Mouse (Mus musculus): ENCODE results near the gene Elovl3. TPM values are rescaled to one million over a fixed set of nuclear protein-coding genes. Genes with fewer than 3 reads are reported as not detected.
"Not testable (repeated sequence)": the region's sequence is repeated elsewhere in the genome, so short reads cannot be mapped to it uniquely, and the experiment has no call there.

Gene Elovl3
- polyA plus RNA-seq, 1 experiment from 2014 or later, result not detected

DNA sequence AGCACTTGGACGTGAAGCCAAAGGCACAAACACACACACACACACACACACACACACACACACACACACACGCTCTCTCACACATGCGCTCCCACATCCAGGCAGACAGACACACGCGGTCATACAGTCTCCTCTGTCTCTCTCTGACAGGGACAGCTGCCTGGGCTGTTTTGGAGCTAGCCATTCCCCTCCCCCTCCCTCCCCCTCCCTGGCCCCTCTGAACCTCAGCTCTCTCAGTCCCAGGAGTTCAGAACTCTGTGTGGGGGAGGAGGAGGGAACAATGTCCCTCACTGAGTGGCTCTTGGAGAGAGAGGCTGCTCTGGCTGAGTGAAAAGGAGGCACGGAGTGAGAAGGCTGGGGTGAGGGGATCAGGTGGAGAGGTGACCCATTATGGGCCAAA lies 9.4 kb downstream of the Elovl3 start:
- peaks cover 20% of the 10 kb centered on the region for H3K4me1 ChIP-seq (ENCODE audit: control insufficient read depth, insufficient read depth, low read length)
- 15% methylated on average over 6 of the region's 6 CpGs for WGBS
- H3K36me3 ChIP-seq (ENCODE audit: control insufficient read depth, insufficient read depth, low read length), result no peaks in the 10 kb centered on the region
- no peak overlapping the region for H3K4me3 ChIP-seq (ENCODE audit: low read depth, low read length)
- no peak overlapping the region for H3K4me2 ChIP-seq
- no peak overlapping the region; the same call in 1 of the 2 replicates for H3K9ac ChIP-seq (ENCODE audit: low read length)
- no peaks in the 10 kb centered on the region for H3K9me3 ChIP-seq (ENCODE audit: control insufficient read depth, low read length)
- no peak overlapping the region for H3K27ac ChIP-seq (ENCODE audit: low read depth, low read length)
- DNase-seq (ENCODE audit: low spot score, missing footprints), result peak; percentile 87
- ATAC-seq (ENCODE audit: low FRiP score), result peak; percentile 79
- peaks cover 43% of the 10 kb centered on the region for H3K27me3 ChIP-seq (ENCODE audit: control insufficient read depth, insufficient read depth, low read length)

DNA sequence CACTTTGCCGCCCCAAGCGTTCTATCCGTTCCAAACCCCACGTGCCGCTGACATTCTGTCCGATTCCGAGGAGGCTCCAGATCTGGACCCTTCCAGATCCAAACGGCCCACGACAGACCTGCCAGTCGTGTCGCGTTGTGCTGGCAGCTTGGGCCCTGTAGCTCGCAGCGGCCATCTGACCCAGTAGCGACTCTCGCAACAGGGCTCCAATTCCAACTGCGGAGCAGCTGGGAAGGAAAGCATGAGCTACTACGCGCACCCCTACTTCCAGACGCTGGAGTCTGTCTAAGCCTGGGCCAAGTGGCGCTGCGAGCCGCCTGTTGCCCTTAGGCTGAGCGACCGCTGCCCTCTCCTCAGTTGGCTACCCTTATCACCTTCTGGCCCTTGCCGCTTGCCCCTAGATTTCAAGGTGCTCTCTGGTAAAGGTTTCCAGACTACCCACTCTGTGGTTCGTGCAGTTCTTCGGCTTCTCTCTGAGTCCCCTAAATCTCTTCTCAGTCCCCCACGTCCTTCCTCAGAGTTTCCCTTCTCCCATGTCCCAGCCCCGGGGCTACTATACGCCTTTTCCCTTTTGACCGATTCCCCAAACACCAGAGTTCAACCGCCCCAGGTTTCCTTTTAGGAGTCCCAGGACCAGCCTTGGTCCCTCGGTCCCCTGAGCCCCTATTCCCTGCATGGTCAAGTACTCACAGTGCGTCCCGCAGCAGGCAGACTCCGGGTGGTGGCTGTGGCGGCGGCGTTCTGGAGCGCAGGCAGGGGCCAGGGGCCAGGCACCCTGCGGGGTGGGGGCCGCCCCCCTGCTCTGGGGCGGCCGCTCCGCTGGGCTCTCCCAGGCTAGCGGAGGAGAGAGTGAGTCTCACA lies 16.0 kb downstream of the Elovl3 start, which contains the start of gene Pitx3:
TSS of gene Pitx3 (minus strand) at position 816 of the 861 bp plus-strand sequence.
- ATAC-seq (ENCODE audit: low FRiP score), result no peak
- under 1% methylated on average over 45 of the region's 47 CpGs for WGBS

DNA sequence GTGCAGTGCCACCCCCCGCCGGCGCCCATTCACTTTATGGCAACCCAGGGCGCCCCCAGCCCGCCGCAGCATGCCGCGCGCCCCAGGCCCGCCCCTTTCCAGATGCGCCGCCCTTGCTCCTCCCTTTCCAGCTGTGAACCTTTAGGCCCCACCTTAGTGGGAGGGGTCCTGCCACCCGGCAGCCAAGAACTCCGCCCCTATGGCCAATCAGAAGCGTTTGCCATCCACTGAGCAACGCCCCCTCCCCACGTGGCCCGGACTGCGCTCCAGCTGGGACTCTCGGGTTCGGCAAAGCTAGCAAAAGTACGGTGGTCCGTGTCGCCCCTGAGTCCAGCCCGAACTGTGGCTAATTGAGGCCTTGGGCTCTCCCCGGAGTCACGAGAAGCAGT lies 16.7 kb downstream of the Elovl3 start:
- H3K9me3 ChIP-seq (ENCODE audit: control insufficient read depth, low read length), result no peaks in the 10 kb centered on the region
- no peaks in the 10 kb centered on the region for H3K36me3 ChIP-seq (ENCODE audit: control insufficient read depth, insufficient read depth, low read length)
- ATAC-seq (ENCODE audit: low FRiP score) (peak; percentile 63), DNase-seq (ENCODE audit: low spot score, missing footprints) (peak; percentile 96)
- H3K4me2 ChIP-seq, result peak overlapping the region; percentile 86
- H3K4me3 ChIP-seq (ENCODE audit: low read depth, low read length), result peak overlapping the region; percentile 43
- H3K9ac ChIP-seq (ENCODE audit: low read length), result no peak overlapping the region
- WGBS, result under 1% methylated on average over 27 of the region's 27 CpGs
- no peak overlapping the region for H3K27ac ChIP-seq (ENCODE audit: low read depth, low read length)
- peaks cover 21% of the 10 kb centered on the region for H3K4me1 ChIP-seq (ENCODE audit: control insufficient read depth, insufficient read depth, low read length)
- peaks cover 54% of the 10 kb centered on the region for H3K27me3 ChIP-seq (ENCODE audit: control insufficient read depth, insufficient read depth, low read length)

More for the DNA sequence above, 16.0 kb downstream of the Elovl3 start, which contains the start of gene Pitx3:
- H3K4me1 ChIP-seq (ENCODE audit: control insufficient read depth, insufficient read depth, low read length), result peaks cover 16% of the 10 kb centered on the region
- peak within 1 kb of the TSS; percentile 43 for H3K4me3 ChIP-seq (ENCODE audit: low read depth, low read length)
- peak; percentile 94 for DNase-seq (ENCODE audit: low spot score, missing footprints)
- H3K27ac ChIP-seq (ENCODE audit: low read depth, low read length), result no peak within 1 kb of the TSS
- H3K9ac ChIP-seq (ENCODE audit: low read length), result peak within 1 kb of the TSS; percentile 33; the same call in 1 of the 2 replicates
- H3K9me3 ChIP-seq (ENCODE audit: control insufficient read depth, low read length), result no peaks in the 10 kb centered on the region
- no peaks in the 10 kb centered on the region for H3K36me3 ChIP-seq (ENCODE audit: control insufficient read depth, insufficient read depth, low read length)
- H3K27me3 ChIP-seq (ENCODE audit: control insufficient read depth, insufficient read depth, low read length), result peaks cover 54% of the 10 kb centered on the region
- H3K4me2 ChIP-seq, result peak within 1 kb of the TSS; percentile 86

GRCm38 (mm10) chr19:46149091-46149490 lies 17.4 kb downstream of the Elovl3 start:
- H3K4me2 ChIP-seq, result no peak overlapping the region
- no peak overlapping the region for H3K4me3 ChIP-seq (ENCODE audit: low read depth, low read length)
- 26% methylated on average over 12 of the region's 12 CpGs for WGBS

GRCm38 (mm10) chr19:46152127-46152803 lies 20.6 kb downstream of the Elovl3 start, which contains the start of gene Gbf1:
TSS of gene Gbf1 (plus strand) at chr19:46152509.
- peak within 1 kb of the TSS; percentile 30; the same call in 1 of the 2 replicates for H3K27ac ChIP-seq (ENCODE audit: low read depth, low read length)
- peak; percentile 97 for ATAC-seq (ENCODE audit: low FRiP score)

More at GRCm38 (mm10) chr19:46149091-46149490, 17.4 kb downstream of the Elovl3 start:
- Histone ChIP-seq H3K27ac (ENCODE audit: low read depth, low read length) (no peak overlapping the region), H3K36me3 (ENCODE audit: control insufficient read depth, insufficient read depth, low read length) (no peaks in the 10 kb centered on the region), H3K9me3 (ENCODE audit: control insufficient read depth, low read length) (no peaks in the 10 kb centered on the region), H3K4me1 (ENCODE audit: control insufficient read depth, insufficient read depth, low read length) (peaks cover 28% of the 10 kb centered on the region), H3K27me3 (ENCODE audit: control insufficient read depth, insufficient read depth, low read length) (peaks cover 54% of the 10 kb centered on the region), H3K9ac (ENCODE audit: low read length) (no peak overlapping the region)
- no peak for ATAC-seq (ENCODE audit: low FRiP score)
- peak; percentile 90 for DNase-seq (ENCODE audit: low spot score, missing footprints)

GRCm38 (mm10) chr19:46165950-46166349 lies 34.3 kb downstream of the Elovl3 start:
- DNase-seq (ENCODE audit: low spot score, missing footprints) (no peak), ATAC-seq (ENCODE audit: low FRiP score) (no peak)
- 89% methylated on average over 3 of the region's 3 CpGs for WGBS
- no peak overlapping the region for H3K9ac ChIP-seq (ENCODE audit: low read length)
- no peak overlapping the region for H3K27ac ChIP-seq (ENCODE audit: low read depth, low read length)
- no peak overlapping the region for H3K4me2 ChIP-seq
- H3K4me3 ChIP-seq (ENCODE audit: low read depth, low read length), result no peak overlapping the region
- H3K4me1 ChIP-seq (ENCODE audit: control insufficient read depth, insufficient read depth, low read length), result no peaks in the 10 kb centered on the region
- no peaks in the 10 kb centered on the region for H3K9me3 ChIP-seq (ENCODE audit: control insufficient read depth, low read length)
- no peaks in the 10 kb centered on the region for H3K27me3 ChIP-seq (ENCODE audit: control insufficient read depth, insufficient read depth, low read length)
- H3K36me3 ChIP-seq (ENCODE audit: control insufficient read depth, insufficient read depth, low read length), result peaks cover 9% of the 10 kb centered on the region; the same call in 1 of the 2 replicates

More at GRCm38 (mm10) chr19:46152127-46152803, 20.6 kb downstream of the Elovl3 start, which contains the start of gene Gbf1:
- H3K9me3 ChIP-seq (ENCODE audit: control insufficient read depth, low read length), result no peaks in the 10 kb centered on the region
- H3K9ac ChIP-seq (ENCODE audit: low read length), result peak within 1 kb of the TSS; percentile 72
- H3K4me3 ChIP-seq (ENCODE audit: low read depth, low read length), result peak within 1 kb of the TSS; percentile 85
- peak within 1 kb of the TSS; percentile 92 for H3K4me2 ChIP-seq
- H3K27me3 ChIP-seq (ENCODE audit: control insufficient read depth, insufficient read depth, low read length), result peaks cover 29% of the 10 kb centered on the region
- DNase-seq (ENCODE audit: low spot score, missing footprints), result peak; percentile 98
- H3K4me1 ChIP-seq (ENCODE audit: control insufficient read depth, insufficient read depth, low read length), result peaks cover 27% of the 10 kb centered on the region
- under 1% methylated on average over 37 of the region's 37 CpGs for WGBS
- no peaks in the 10 kb centered on the region for H3K36me3 ChIP-seq (ENCODE audit: control insufficient read depth, insufficient read depth, low read length)

DNA sequence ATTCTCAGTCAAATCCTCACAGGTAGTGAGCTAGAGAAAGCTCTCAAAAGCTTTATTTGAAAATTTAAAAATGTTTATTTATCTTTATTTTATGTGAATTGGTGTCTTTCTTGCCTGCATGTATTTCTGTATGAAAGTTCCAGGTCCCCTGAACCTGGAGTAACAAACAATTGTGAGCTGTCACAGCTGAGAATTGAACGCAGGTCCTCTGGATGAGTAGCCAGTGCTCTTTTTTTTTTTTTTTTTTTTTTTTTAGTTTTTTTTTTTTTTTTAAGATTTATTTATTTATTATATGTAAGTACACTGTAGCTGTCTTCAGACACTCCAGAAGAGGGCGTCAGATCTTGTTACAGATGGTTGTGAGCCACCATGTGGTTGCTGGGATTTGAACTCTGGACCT lies 35.5 kb downstream of the Elovl3 start:
- H3K4me2 ChIP-seq; H3K9ac ChIP-seq (ENCODE audit: low read length); H3K36me3 ChIP-seq (ENCODE audit: control insufficient read depth, insufficient read depth, low read length); ATAC-seq (ENCODE audit: low FRiP score); H3K27ac ChIP-seq (ENCODE audit: low read depth, low read length); H3K27me3 ChIP-seq (ENCODE audit: control insufficient read depth, insufficient read depth, low read length); H3K4me1 ChIP-seq (ENCODE audit: control insufficient read depth, insufficient read depth, low read length); H3K4me3 ChIP-seq (ENCODE audit: low read depth, low read length); H3K9me3 ChIP-seq (ENCODE audit: control insufficient read depth, low read length); DNase-seq (ENCODE audit: low spot score, missing footprints): not testable (repeated sequence)
- WGBS, result 100% methylated on average over 1 of the region's 2 CpGs

- no peak overlapping the region for H3K4me3 ChIP-seq (ENCODE audit: low read depth, low read length)
- WGBS, result 72% methylated on average over 3 of the region's 3 CpGs
- no peak for ATAC-seq (ENCODE audit: low FRiP score)
Measured at GRCm38 (mm10) chr19:46169396-46169795, 37.7 kb downstream of the Elovl3 start.

More at GRCm38 (mm10) chr19:46169396-46169795, 37.7 kb downstream of the Elovl3 start:
- Histone ChIP-seq H3K4me2 (no peak overlapping the region), H3K9ac (ENCODE audit: low read length) (no peak overlapping the region), H3K9me3 (ENCODE audit: control insufficient read depth, low read length) (no peaks in the 10 kb centered on the region), H3K4me1 (ENCODE audit: control insufficient read depth, insufficient read depth, low read length) (no peaks in the 10 kb centered on the region), H3K27ac (ENCODE audit: low read depth, low read length) (no peak overlapping the region), H3K36me3 (ENCODE audit: control insufficient read depth, insufficient read depth, low read length) (peaks cover 6% of the 10 kb centered on the region; the same call in 1 of the 2 replicates), H3K27me3 (ENCODE audit: control insufficient read depth, insufficient read depth, low read length) (no peaks in the 10 kb centered on the region)
- DNase-seq (ENCODE audit: low spot score, missing footprints), result no peak
